Mouse (Mus musculus) small intestine, adult 2 months (tissue): ENCODE results near the gene Uqcc2. TPM values are rescaled to one million over a fixed set of nuclear protein-coding genes. Genes with fewer than 3 reads are reported as not detected.

Experiments used
- H3K27ac ChIP-seq: fragments of 200-500 bp; 2 replicates; pipeline ENCODE4 v1.5.1; 2012; ENCODE audit warnings: low read depth, low read length, control low read depth, inconsistent platforms; ENCODE audit not compliant: insufficient read depth
- H3K27me3 ChIP-seq: fragments of 200-500 bp; 2 replicates; pipeline ENCODE4 v1.6.1; 2012; ENCODE audit warnings: mild to moderate bottlenecking, moderate library complexity, low read length, inconsistent platforms; ENCODE audit not compliant: control insufficient read depth, insufficient read depth
- H3K36me3 ChIP-seq: fragments of 200-500 bp; 2 replicates; pipeline ENCODE4 v1.6.1; 2012; ENCODE audit warnings: mild to moderate bottlenecking, low read length, control low read depth, inconsistent platforms; ENCODE audit not compliant: control insufficient read depth, insufficient read depth
- H3K4me1 ChIP-seq: fragments of 200-500 bp; 2 replicates; pipeline ENCODE4 v1.6.1; 2012; ENCODE audit warnings: low read length, inconsistent platforms, mixed read lengths; ENCODE audit not compliant: control insufficient read depth, insufficient read depth, insufficient read length
- H3K4me3 ChIP-seq: fragments of 200-500 bp; 2 replicates; pipeline ENCODE4 v1.5.1; 2012; ENCODE audit warnings: low read depth, mild to moderate bottlenecking, control low read depth, inconsistent platforms, low read length, moderate library complexity
- CTCF ChIP-seq: fragments of 200-500 bp; IDR thresholded peaks from 2 replicates; pipeline ENCODE4 v1.5.1; 2012; ENCODE audit warnings: low read depth, mild to moderate bottlenecking, control low read depth, inconsistent platforms, low read length, moderate library complexity, mixed read lengths; ENCODE audit not compliant: insufficient replicate concordance, insufficient read length; ENCODE audit errors: extremely low read depth
- POLR2A ChIP-seq: fragments of 200-500 bp; IDR thresholded peaks from 2 replicates; pipeline ENCODE4 v1.6.1; 2012; ENCODE audit warnings: low read depth, mild to moderate bottlenecking, control low read depth, inconsistent platforms, low read length, moderate library complexity
- WGBS: fragments of 180-500 bp; shearing (Covaris S2); methylation state at CpG from one replicate; pipeline ENCODE4 v1.1.7; 2018; 5-methylcytosine and 5-hydroxymethylcytosine counted together
- polyA plus RNA-seq: library from polyadenylated mRNA; depleted of rRNA; stranded (reverse); fragments of >200 nt; gene quantifications from 2 replicates; pipeline ENCODE4 v1.2.3, GENCODE M21; 2012

The Uqcc2 gene
- polyA plus RNA-seq, 1 experiment: 103 TPM

DNA sequence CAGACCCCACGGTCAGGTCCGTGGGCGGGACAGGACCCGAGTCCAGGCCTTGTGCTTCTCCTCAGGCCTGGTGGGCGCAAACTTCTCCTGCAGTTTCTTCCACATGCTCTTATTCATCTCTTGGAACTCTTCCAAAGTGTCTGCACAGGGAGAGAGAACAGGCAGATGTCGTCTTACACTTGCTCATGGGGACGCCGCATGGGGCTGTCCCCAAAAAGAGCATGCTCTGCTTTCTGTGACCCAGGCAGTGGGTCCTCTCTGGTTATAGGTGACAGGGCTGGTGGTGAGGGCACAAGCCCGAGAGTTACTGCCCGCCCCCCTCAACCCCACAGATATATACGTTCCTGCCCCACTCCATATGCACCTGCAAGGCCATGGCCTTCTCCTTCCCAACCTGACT, 11.0 kb downstream of the Uqcc2 start:
- TF ChIP-seq CTCF (no peak), POLR2A (no peak)
- no peak overlapping the region for H3K27ac ChIP-seq
- no peak overlapping the region for H3K4me3 ChIP-seq
- 84% methylated on average over 11 of the region's 11 CpGs for WGBS
- peaks cover 49% of the 10 kb centered on the region for H3K36me3 ChIP-seq
- H3K4me1 ChIP-seq: peaks cover 9% of the 10 kb centered on the region
- no peaks in the 10 kb centered on the region for H3K27me3 ChIP-seq

GRCm38 (mm10) chr17:27121781-27122180, 11.9 kb downstream of the Uqcc2 start:
- peaks cover 9% of the 10 kb centered on the region for H3K4me1 ChIP-seq
- H3K4me3 ChIP-seq: no peak overlapping the region
- no peak for TF ChIP-seq CTCF
- TF ChIP-seq POLR2A: no peak
- H3K27me3 ChIP-seq: no peaks in the 10 kb centered on the region
- peak overlapping the region; percentile 44 for H3K27ac ChIP-seq
- H3K36me3 ChIP-seq: peaks cover 58% of the 10 kb centered on the region
- 48% methylated on average over 7 of the region's 7 CpGs for WGBS

DNA sequence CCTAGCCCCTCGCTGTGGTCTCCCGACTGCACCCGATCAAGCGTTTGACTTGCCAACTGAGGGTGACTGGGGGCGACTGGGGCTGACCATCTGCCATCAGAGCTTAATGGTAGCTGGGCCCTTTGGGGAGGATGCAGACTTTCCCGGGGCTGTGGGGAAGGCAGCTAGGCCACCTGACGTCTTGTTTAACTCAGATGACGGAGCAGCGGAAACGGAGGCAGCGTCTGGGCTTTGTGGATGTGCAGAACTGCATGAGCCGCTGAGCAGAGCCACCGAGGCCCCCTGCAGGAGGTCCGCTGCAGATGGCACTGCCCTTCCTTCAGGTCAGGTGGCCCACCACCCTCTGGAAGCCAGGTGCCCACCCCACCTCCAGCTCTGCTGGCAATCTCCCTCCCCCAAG, 12.4 kb downstream of the Uqcc2 start:
- peaks cover 63% of the 10 kb centered on the region for H3K36me3 ChIP-seq
- no peaks in the 10 kb centered on the region for H3K27me3 ChIP-seq
- no peak for TF ChIP-seq POLR2A
- no peak for TF ChIP-seq CTCF
- no peak overlapping the region for H3K4me3 ChIP-seq
- 84% methylated on average over 14 of the region's 14 CpGs for WGBS
- H3K27ac ChIP-seq: no peak overlapping the region
- peaks cover 9% of the 10 kb centered on the region for H3K4me1 ChIP-seq

- WGBS: 62% methylated on average over 18 of the region's 18 CpGs
- Histone ChIP-seq H3K27me3 (no peaks in the 10 kb centered on the region), H3K4me1 (peaks cover 9% of the 10 kb centered on the region), H3K36me3 (peaks cover 70% of the 10 kb centered on the region), H3K27ac (no peak overlapping the region), H3K4me3 (no peak overlapping the region)
- TF ChIP-seq POLR2A (no peak), CTCF (peak; percentile 60; the same call in 1 of the 2 replicates)
These were observed 13.1 kb downstream of the Uqcc2 start for GRCm38 (mm10) chr17:27120561-27121024.

GRCm38 (mm10) chr17:27119954-27120353, 13.8 kb downstream of the Uqcc2 start:
- Histone ChIP-seq H3K36me3 (peaks cover 76% of the 10 kb centered on the region), H3K27ac (no peak overlapping the region), H3K4me1 (peaks cover 9% of the 10 kb centered on the region), H3K4me3 (no peak overlapping the region), H3K27me3 (no peaks in the 10 kb centered on the region)
- WGBS: 75% methylated on average over 8 of the region's 8 CpGs
- no peak for TF ChIP-seq POLR2A
- no peak for TF ChIP-seq CTCF

GRCm38 (mm10) chr17:27119540-27119895, 14.2 kb downstream of the Uqcc2 start:
- Histone ChIP-seq H3K36me3 (peaks cover 79% of the 10 kb centered on the region), H3K4me3 (no peak overlapping the region), H3K4me1 (peaks cover 9% of the 10 kb centered on the region), H3K27me3 (no peaks in the 10 kb centered on the region), H3K27ac (no peak overlapping the region)
- WGBS: 85% methylated on average over 4 of the region's 4 CpGs
- no peak for TF ChIP-seq CTCF
- TF ChIP-seq POLR2A: no peak

DNA sequence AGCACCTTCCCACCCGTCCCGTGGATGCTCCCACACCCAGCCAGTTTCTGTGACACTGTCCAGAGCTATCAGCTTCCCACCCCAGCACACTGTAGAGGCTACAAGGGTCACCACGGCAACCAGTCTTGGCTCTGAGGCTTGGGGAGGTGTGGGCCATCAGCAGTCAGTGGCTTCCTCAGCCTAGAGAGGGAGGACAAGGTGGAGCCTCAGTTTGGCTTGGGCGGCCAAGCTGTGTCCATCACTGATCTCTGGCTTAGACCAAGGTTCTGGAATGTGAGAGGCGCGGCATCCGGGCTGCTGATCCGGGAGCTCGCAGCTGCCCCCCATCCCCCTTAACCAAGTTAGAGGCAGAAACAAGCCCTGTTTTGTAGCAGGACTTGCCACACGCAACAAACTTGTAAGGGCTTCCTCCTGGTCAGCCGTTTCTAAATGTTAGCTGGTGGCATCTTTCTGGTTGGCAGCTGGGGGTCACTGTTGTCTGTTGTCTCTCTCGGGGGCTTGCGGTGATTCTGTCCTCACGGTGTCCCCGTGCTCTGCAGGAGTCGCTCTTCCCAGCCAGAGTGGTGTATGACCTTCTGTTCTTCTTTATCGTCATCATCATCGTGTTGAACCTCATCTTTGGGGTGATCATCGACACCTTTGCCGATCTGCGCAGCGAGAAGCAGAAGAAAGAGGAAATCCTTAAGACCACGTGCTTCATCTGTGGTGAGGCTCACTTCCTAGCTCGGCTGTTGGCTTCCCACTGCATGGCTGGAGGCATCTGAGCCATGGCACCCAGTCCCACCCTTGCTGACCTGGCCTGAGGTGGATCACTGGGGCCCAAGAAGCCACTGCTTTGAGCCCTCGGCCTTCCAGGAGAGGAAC, 14.8 kb downstream of the Uqcc2 start:
- no peaks in the 10 kb centered on the region for H3K27me3 ChIP-seq
- no peak overlapping the region for H3K4me3 ChIP-seq
- H3K36me3 ChIP-seq: peaks cover 79% of the 10 kb centered on the region
- peaks cover 9% of the 10 kb centered on the region for H3K4me1 ChIP-seq
- H3K27ac ChIP-seq: no peak overlapping the region
- WGBS: 78% methylated on average over 25 of the region's 25 CpGs
- TF ChIP-seq CTCF (no peak), POLR2A (no peak)
